Comparison of ENCODE assay signal across 25 mouse cellular contexts in genomic region chr4:43371406-43371805, GRCm38 (mm10). TPM values are rescaled to one million over a fixed set of nuclear protein-coding genes. Genes with fewer than 3 reads are reported as not detected.
DNase-seq lines count a peak whose midpoint lies in the region; TF ChIP-seq lines count a peak whose summit lies in the region.
"Had no signal": no experiment of that assay in that cellular context is flagged by ENCODE, and none has a peak within 500 bp of the region (broad histone marks: within the 10 kb centered on the region; RNA-seq: fewer than 3 reads in every experiment).

No protein-coding gene starts in this region.

- H3K9me3 ChIP-seq in E14TG2a.4 (ENCODE audit: low read length), result no peaks in the 10 kb centered on the region
- H3K9me3 ChIP-seq: embryonic facial prominence, embryonic 10.5 days; embryonic facial prominence, embryonic 12.5 days; forebrain, embryonic 13.5 days; forebrain, embryonic 15.5 days; G1E had no signal

- no peak for TF ChIP-seq POLR2A in liver, adult 2 months (IDR thresholded peaks at IDR 0.05; ENCODE audit: extremely low read depth, insufficient read depth, low read length)

- H3K27ac ChIP-seq in liver, adult 2 months (replicated peaks; ENCODE audit: insufficient read depth, low read depth, low read length), result no peak overlapping the region
- H3K27ac ChIP-seq: embryonic facial prominence, embryonic 10.5 days; embryonic facial prominence, embryonic 12.5 days; forebrain, embryonic 13.5 days; forebrain, embryonic 15.5 days had no signal

- H3K36me3 ChIP-seq in liver, adult 2 months (ENCODE audit: control insufficient read depth, insufficient read depth, low read length), result no peaks in the 10 kb centered on the region
- H3K36me3 ChIP-seq in E14TG2a.4 (ENCODE audit: insufficient read depth, low read length), result no peaks in the 10 kb centered on the region
- H3K36me3 ChIP-seq: embryonic facial prominence, embryonic 10.5 days; embryonic facial prominence, embryonic 12.5 days; forebrain, embryonic 15.5 days; G1E had no signal

- H3K79me2 ChIP-seq in liver, adult 2 months (ENCODE audit: control insufficient read depth, insufficient read depth, low read length), result no peaks in the 10 kb centered on the region

- no peak overlapping the region for H3K9ac ChIP-seq in liver, adult 2 months (ENCODE audit: low read depth, low read length)
- H3K9ac ChIP-seq: embryonic facial prominence, embryonic 12.5 days; forebrain, embryonic 13.5 days; forebrain, embryonic 15.5 days; forebrain, postnatal 0 days had no signal

- H3K27me3 ChIP-seq in liver, adult 2 months (ENCODE audit: control insufficient read depth, insufficient read depth, low read length), result no peaks in the 10 kb centered on the region
- H3K27me3 ChIP-seq in E14TG2a.4 (ENCODE audit: insufficient read depth, low read length), result peaks cover 48% of the 10 kb centered on the region
- H3K27me3 ChIP-seq: embryonic facial prominence, embryonic 12.5 days; forebrain, embryonic 13.5 days; forebrain, embryonic 15.5 days; Patski had no signal

- 56% methylated on average over 11 of the region's 11 CpGs for WGBS in liver, adult 2 months

- no peaks in the 10 kb centered on the region for H3K4me1 ChIP-seq in liver, adult 2 months (ENCODE audit: control insufficient read depth, insufficient read depth, low read length)
- H3K4me1 ChIP-seq in E14TG2a.4 (replicated peaks; ENCODE audit: low read depth, low read length), result peaks cover 10% of the 10 kb centered on the region; the same call in 1 of the 2 replicates
- H3K4me1 ChIP-seq: embryonic facial prominence, embryonic 10.5 days; embryonic facial prominence, embryonic 12.5 days; forebrain, embryonic 13.5 days; forebrain, embryonic 15.5 days had no signal

- peak; percentile 60 for DNase-seq in liver, adult 2 months (ENCODE audit: extremely low read depth, low read depth, low spot score)
- DNase-seq in liver (no peak), NIH3T3 (ENCODE audit: low read depth) (peak; percentile 61), MN1 (ENCODE audit: low spot score) (no peak)
- no peak for DNase-seq in layer of hippocampus, adult 9-10 months (ENCODE audit: low spot score)
- DNase-seq: adrenal gland, adult 8-10 months; adrenal gland, postnatal 14 days; B cell, adult 2 months; cerebellum, adult 11-12 months; cerebellum, adult 2 months; cerebellum, adult 9-10 months; cerebellum, postnatal 10 days; cerebellum, postnatal 25 days; forebrain, postnatal 0 days had no signal

- H3K4me3 ChIP-seq in liver, adult 2 months (ENCODE audit: insufficient read depth, low read depth, low read length), result no peak overlapping the region
- 0 out of 2 replicates have a peak overlapping the region, but pooled peaks have one; percentile 20 for H3K4me3 ChIP-seq in E14TG2a.4 (replicated peaks; ENCODE audit: low read length)
- H3K4me3 ChIP-seq: embryonic facial prominence, embryonic 10.5 days; embryonic facial prominence, embryonic 12.5 days; forebrain, embryonic 13.5 days; forebrain, embryonic 15.5 days had no signal

- TF ChIP-seq CTCF in liver, adult 2 months (IDR thresholded peaks at IDR 0.05; ENCODE audit: low read depth, low read length), result no peak
- TF ChIP-seq CTCF in E14TG2a.4 (conservative IDR thresholded peaks at IDR 0.05; ENCODE audit: low read length), result no peak

RNA-seq across cellular contexts. Expression of gene Rusc2, which starts 10.4 kb away (rescaled TPM):
- 14.2 and 15.9 TPM in 2 replicates for total RNA-seq in liver, adult 2 months (2014; rRNA removed)
- polyA plus RNA-seq in liver, adult 2 months (2012; rRNA removed), result 17.2 and 17.5 TPM in 2 replicates
- total RNA-seq: CH12.LX had no signal
- polyA plus RNA-seq: activated CD4-positive, CD25-positive, alpha-beta regulatory T cell, adult 4 months; CD4-positive, CD25-positive, alpha-beta regulatory T cell, adult 4 months had no signal

RNA-seq across cellular contexts. Expression of gene Fam166b, which starts 57.5 kb away (rescaled TPM):
- total RNA-seq in liver, adult 2 months (2014; rRNA removed), result not detected in 2 replicates
- polyA plus RNA-seq in liver, adult 2 months (2012; rRNA removed), result not detected in 2 replicates
- total RNA-seq: adrenal gland, adult 18-20 months; adrenal gland, adult 8-10 months; adrenal gland, postnatal 14 days; CH12.LX had no signal
- polyA plus RNA-seq: activated CD4-positive, CD25-positive, alpha-beta regulatory T cell, adult 4 months; CD4-positive, CD25-positive, alpha-beta regulatory T cell, adult 4 months; embryonic facial prominence, embryonic 10.5 days; G1E had no signal

Comparison
In these comparisons a context has a peak if more than half of its experiments do, and no peak if none do; other contexts are left out.
1. DNase-seq: peak in liver, adult 2 months (single experiment) and NIH3T3 (single experiment); none in liver (single experiment), layer of hippocampus, adult 9-10 months (single experiment) and MN1 (single experiment).